In genomic region chr7:80060012-80060778, GRCm38 (mm10) we compare ENCODE assay signal across 11 mouse cellular contexts. TPM values are rescaled to one million over a fixed set of nuclear protein-coding genes. Genes with fewer than 3 reads are reported as not detected.
DNase-seq lines count a peak whose midpoint lies in the region; ATAC-seq and TF ChIP-seq lines count a peak whose summit lies in the region.
"Had no signal": no experiment of that assay in that cellular context is flagged by ENCODE, and none has a peak within 500 bp of the region (broad histone marks: within the 10 kb centered on the region; RNA-seq: fewer than 3 reads in every experiment).

No protein-coding gene starts in this region.

- intact Hi-C loops in left cerebral cortex, postnatal 4 days (cut with DNase I): no loop called here

- no peaks in the 10 kb centered on the region for H3K36me3 ChIP-seq in liver, embryonic 13.5 days
- no peaks in the 10 kb centered on the region for H3K36me3 ChIP-seq in small intestine, adult 2 months (ENCODE audit: control insufficient read depth, insufficient read depth, low read length)

- TF ChIP-seq CTCF in small intestine, adult 2 months (IDR thresholded peaks at IDR 0.05; ENCODE audit: extremely low read depth, insufficient read length, insufficient replicate concordance, low read depth, low read length): no peak

- no peaks in the 10 kb centered on the region for H3K9me3 ChIP-seq in liver, embryonic 13.5 days (replicated peaks)

- no peak overlapping the region for H3K4me2 ChIP-seq in liver, embryonic 13.5 days

- no peaks in the 10 kb centered on the region for H3K27me3 ChIP-seq in liver, embryonic 13.5 days
- no peaks in the 10 kb centered on the region for H3K27me3 ChIP-seq in small intestine, adult 2 months (ENCODE audit: control insufficient read depth, insufficient read depth, low read length)

- no peak for ATAC-seq in liver, embryonic 13.5 days (ENCODE audit: low read depth)
- ATAC-seq: forebrain, postnatal 0 days had no signal

- peak overlapping the region; percentile 43; the same call in 1 of the 2 replicates for H3K27ac ChIP-seq in liver, embryonic 13.5 days
- peak overlapping the region; percentile 100 for H3K27ac ChIP-seq in small intestine, adult 2 months (ENCODE audit: insufficient read depth, low read depth, low read length)

- WGBS in liver, embryonic 13.5 days (ENCODE audit: insufficient replicate concordance): 64% methylated on average over 10 of the region's 10 CpGs
- WGBS in small intestine, adult 2 months: 32% methylated on average over 10 of the region's 10 CpGs

- H3K4me1 ChIP-seq in liver, embryonic 13.5 days (replicated peaks): peaks cover 90% of the 10 kb centered on the region
- peaks cover 68% of the 10 kb centered on the region for H3K4me1 ChIP-seq in small intestine, adult 2 months (ENCODE audit: control insufficient read depth, insufficient read depth, insufficient read length, low read length)

- DNase-seq in liver, embryonic 13.5 days: no peak
- DNase-seq in liver: no peak
- DNase-seq in heart, adult 9 months (ENCODE audit: low spot score in 2 of 2): peak; percentile 88 to 90
- DNase-seq in kidney, adult 9 months: peak; percentile 70
- DNase-seq in urinary bladder, adult 2 months (ENCODE audit: low spot score): no peak
- DNase-seq in left cerebral cortex, postnatal 4 days: no peak
- no peak for DNase-seq in frontal cortex, postnatal 14 days (ENCODE audit: low spot score in 2 of 2)
- DNase-seq: cerebellum, postnatal 36 days; forebrain, postnatal 0 days; layer of hippocampus, adult 9-11 months had no signal

- peak; percentile 13; the same call in 1 of the 2 replicates for TF ChIP-seq POLR2A in small intestine, adult 2 months (IDR thresholded peaks at IDR 0.05; ENCODE audit: low read depth, low read length)

- H3K9ac ChIP-seq in liver, embryonic 13.5 days: no peak overlapping the region
- H3K9ac ChIP-seq: forebrain, postnatal 0 days had no signal

- H3K4me3 ChIP-seq in liver, embryonic 13.5 days (replicated peaks): no peak overlapping the region
- H3K4me3 ChIP-seq in small intestine, adult 2 months (ENCODE audit: low read depth, low read length): peak overlapping the region; percentile 31

RNA-seq across cellular contexts. Expression of gene Zfp710, which starts 35.6 kb away (rescaled TPM):
- polyA plus RNA-seq in liver, embryonic 13.5 days (2015; fragmentation: Nextera tagmentation; extraction: Ambion mirVana): 3.9 and 5.2 TPM in 2 replicates
- 34.9 and 67.9 TPM in 2 replicates for polyA plus RNA-seq in small intestine, adult 2 months (2012; rRNA removed)
- polyA plus RNA-seq in urinary bladder, adult 2 months (2012; rRNA removed): 15.6 and 18.8 TPM in 2 replicates
- total RNA-seq in left cerebral cortex, postnatal 4 days (2021): 10 to 100 TPM; 19.3 to 23.7 TPM

RNA-seq across cellular contexts. Expression of gene Idh2, which starts 55.0 kb away (rescaled TPM):
- 137 and 146 TPM in 2 replicates for polyA plus RNA-seq in liver, embryonic 13.5 days (2015; fragmentation: Nextera tagmentation; extraction: Ambion mirVana)
- polyA plus RNA-seq in small intestine, adult 2 months (2012; rRNA removed): 57.2 and 82.3 TPM in 2 replicates
- 86.8 and 101 TPM in 2 replicates for polyA plus RNA-seq in urinary bladder, adult 2 months (2012; rRNA removed)
- 10 to 100 TPM; 66.4 to 74.7 TPM for total RNA-seq in left cerebral cortex, postnatal 4 days (2021)

Comparison
In these comparisons a context has a peak if more than half of its experiments do, and no peak if none do; other contexts are left out.
1. DNase-seq: peak in heart, adult 9 months (2 of 2) and kidney, adult 9 months (single experiment); none in liver, embryonic 13.5 days (single experiment), liver (single experiment), urinary bladder, adult 2 months (single experiment), left cerebral cortex, postnatal 4 days (single experiment) and frontal cortex, postnatal 14 days (0 of 2).